Mouse (Mus musculus) left cerebral cortex, postnatal 36 days (tissue): ENCODE measurements around the gene Scand1. TPM values are rescaled to one million over a fixed set of nuclear protein-coding genes. Genes with fewer than 3 reads are reported as not detected.

Experiments
- microRNA-seq: library from miRNA; unstranded; fragments of <30 nt; microRNA quantifications from one replicate; pipeline ENCODE4 v1.2.0, GENCODE M21; 2022
- total RNA-seq, 2 experiments: library from RNA; stranded (reverse); gene quantifications; 2 replicates each; pipeline ENCODE4 v1.2.3; 2021

Gene Scand1
- total RNA-seq, 2 experiments from 2014 or later, result 86.2 to 105 TPM

Small RNA genes within 50 kb of the gene (microRNA-seq; reads per million reads assigned to microRNA genes)
- gene Gm22759, result not detected

Other genes with a start within 250 kb of the Scand1 start
- 1 to 10 TPM; 3.9 to 4.5 TPM for gene Spag4, start 247.5 kb downstream of the Scand1 start, total RNA-seq
- 10 to 100 TPM; 21.7 to 29.5 TPM for gene Cpne1, start 200.7 kb downstream of the Scand1 start, total RNA-seq
- gene Rbm12, start 200.7 kb downstream of the Scand1 start, total RNA-seq, result 10 to 100 TPM; 22.3 to 26.9 TPM
- 10 to 100 TPM; 19.2 to 22.8 TPM for gene Gm28036, start 185.6 kb downstream of the Scand1 start, total RNA-seq
- gene Romo1, start 168.7 kb downstream of the Scand1 start, total RNA-seq, result 100 to 1,000 TPM; 143 to 169 TPM
- 10 to 100 TPM; 39.2 to 40.4 TPM for gene Nfs1, start 168.5 kb downstream of the Scand1 start, total RNA-seq
- 100 to 1,000 TPM; 223 to 344 TPM for gene Rbm39, start 132.5 kb downstream of the Scand1 start, total RNA-seq
- gene Phf20, start 116.2 kb downstream of the Scand1 start, total RNA-seq, result 10 to 100 TPM; 68.9 to 77.7 TPM
- 1 to 10 TPM; 4.9 to 7.2 TPM for gene Cnbd2, start 405 bp downstream of the Scand1 start, total RNA-seq
- 100 to 1,000 TPM; 346 to 360 TPM for gene Epb41l1, start 108.2 kb upstream of the Scand1 start, total RNA-seq
- gene Aar2, start 234.9 kb upstream of the Scand1 start, total RNA-seq, result 10 to 100 TPM; 34.5 to 38.8 TPM